Mouse (Mus musculus) G1E-ER4 (cell line): Measurements from ENCODE around the gene Piezo1. TPM values are rescaled to one million over a fixed set of nuclear protein-coding genes. Genes with fewer than 3 reads are reported as not detected.

Experiments
- GATA1 ChIP-seq: IDR thresholded peaks from one replicate; pipeline ENCODE4 v1.8.0; 2012; ENCODE audit warnings: low read length, inconsistent platforms
- polyA plus RNA-seq: library from polyadenylated mRNA; stranded (reverse); fragments of >175 nt; gene quantifications from 2 replicates; pipeline ENCODE4 v1.2.3, GENCODE M21; 2012

Gene Piezo1
- polyA plus RNA-seq, 1 experiment = 69.8 TPM

DNA sequence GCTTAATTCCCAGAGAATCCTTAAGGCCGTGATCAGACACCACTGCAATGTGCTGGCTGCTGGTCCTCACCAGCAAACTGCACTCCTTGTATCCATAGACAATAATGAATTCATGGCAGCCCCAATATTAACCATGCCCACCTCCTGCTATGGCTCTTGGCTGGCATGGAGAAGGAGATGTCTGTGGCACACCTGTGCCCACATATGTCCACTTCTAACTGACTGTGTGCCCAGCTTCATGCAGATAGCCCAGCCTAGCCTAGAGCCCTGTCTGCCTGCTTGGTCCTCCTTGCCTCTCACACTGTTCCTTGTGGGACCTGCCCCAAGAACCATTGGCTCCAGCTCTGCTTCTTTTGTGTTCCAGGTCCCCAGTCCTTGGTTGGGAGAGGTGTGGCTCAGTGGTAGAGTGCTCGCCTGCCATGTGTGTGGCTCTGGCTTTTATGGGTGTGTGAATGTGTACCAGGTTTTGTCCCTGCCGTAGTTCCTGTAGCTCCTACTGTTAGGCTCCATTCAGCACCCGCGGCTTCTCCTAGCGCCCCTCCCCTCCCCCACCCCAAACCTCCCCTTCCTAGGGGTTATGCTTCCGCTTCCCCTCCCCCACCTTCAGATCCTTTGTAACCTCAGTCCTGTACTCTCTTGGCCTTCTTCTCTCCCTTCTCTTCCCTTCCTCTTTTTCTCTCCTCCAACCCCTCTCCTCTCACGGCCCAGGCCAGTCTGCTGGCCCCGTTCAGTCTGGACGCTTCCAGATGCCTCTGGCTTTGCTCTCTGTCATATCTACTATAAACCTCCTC, 6.3 kb upstream of the Piezo1 start:
- no peak for TF ChIP-seq GATA1

DNA sequence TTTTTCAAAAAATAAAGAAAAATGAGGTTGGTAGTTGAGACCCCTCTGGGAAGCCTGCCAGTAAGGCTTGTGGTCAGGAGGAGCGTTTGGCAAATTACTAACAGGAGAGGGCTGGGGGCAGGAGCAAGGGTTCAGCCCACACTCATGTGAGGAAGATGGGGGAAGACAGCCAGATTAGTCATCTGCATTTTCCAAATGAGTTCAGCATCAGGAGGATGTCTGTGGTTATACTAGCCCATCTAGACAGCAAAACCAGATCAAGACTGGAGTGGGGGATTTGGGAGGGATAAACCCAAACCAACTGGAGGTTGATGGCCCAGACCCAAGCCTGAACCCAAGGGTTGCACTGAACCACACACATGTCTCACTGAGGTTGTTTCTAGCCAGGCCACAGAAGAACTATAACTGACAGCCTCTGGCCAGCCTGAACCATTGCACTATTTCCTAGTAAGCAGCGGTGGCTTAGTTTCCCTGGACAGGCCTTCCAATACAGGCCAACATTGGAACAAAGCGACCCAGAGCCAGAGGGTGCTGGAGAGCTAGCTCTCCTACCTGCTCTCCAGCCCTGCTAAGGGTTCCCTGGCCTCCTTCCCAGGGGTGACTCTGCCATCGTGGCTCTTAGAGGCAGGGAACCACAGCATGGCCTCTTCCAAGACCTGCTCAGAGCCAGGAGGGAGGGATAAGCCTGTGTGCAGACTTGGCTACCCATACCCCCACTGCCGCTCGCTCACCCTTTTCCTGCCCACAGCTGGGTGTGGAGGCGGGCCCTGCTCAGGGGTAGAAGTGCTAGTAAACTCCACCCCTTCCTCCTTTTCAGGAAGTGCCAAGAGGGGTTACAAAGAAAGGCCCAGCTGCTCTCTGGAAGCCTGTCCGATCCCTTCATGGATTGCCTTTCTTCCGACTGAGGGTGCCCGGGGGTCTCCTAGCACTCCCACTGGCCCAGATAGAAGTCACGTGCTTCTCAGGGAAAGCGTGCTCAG, 5.2 kb upstream of the Piezo1 start:
- TF ChIP-seq GATA1 = no peak

- TF ChIP-seq GATA1 = no peak
Measured at GRCm38 (mm10) chr8:122554786-122555185, 3.7 kb upstream of the Piezo1 start.

- TF ChIP-seq GATA1 = no peak
Measured at GRCm38 (mm10) chr8:122550995-122551264, 199 bp downstream of the Piezo1 start.

DNA sequence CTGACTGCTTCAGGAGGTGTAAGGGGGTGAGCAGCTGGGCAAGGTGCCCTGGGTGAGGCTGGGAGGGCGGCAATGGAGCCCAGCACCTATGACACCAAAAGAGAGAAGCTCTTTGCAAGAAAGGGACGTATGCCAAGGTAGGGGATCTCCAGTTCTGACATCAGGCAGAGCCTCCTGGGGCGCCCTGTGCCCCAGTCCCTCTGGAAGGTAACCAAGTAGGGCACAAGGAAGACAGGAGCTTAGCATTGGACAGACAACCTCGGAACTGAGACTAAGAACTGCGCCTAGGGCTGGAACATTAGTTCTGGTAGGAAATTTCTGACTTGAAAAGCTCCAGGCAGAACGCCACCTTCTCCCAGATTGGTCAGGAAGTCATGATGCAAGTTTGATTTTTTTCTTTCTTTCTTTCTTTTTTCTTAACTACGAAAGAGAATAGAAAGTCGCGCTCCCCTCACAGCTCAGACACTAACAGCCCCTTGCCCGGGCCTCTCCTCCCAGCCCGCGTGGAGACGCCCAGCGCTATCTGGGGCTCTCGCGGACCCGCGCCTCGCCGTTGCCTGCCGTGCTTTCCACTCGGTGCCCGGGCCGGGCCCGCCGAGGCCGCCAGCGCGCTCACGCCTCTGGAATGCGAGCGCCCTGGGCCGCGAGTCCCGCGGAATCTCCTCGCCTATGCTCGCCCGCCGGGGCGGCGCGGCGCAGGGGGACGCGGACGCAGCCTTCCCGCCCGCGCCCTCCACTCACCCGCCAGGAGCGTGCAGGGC, 715 bp downstream of the Piezo1 start:
- TF ChIP-seq GATA1 = no peak

DNA sequence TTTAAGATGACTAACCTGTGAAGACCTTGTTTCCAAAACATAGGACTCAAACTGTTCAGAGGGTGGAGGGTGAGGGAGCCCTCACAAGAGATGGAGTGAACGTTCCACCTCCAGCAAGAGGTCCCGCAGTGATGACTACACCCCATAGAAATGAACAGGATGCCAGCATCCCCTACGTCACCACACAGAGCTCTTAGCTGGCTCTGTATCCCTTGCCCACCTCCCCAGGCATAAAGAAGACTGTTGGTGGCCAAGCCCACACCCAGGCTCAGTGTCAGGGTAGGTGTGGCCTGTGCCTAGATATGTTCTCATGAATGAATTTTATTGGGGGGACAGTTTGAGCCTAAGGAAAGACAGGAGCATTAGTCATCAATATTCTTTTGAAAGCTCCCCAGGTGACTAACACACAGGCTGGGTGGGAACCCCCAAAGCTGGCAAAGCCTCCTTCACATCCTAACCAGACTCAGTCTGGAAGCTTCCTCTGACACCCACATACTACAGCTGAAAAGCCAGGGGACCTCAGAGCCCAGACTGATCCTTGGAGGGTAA, 2.2 kb downstream of the Piezo1 start:
- no peak for TF ChIP-seq GATA1

DNA sequence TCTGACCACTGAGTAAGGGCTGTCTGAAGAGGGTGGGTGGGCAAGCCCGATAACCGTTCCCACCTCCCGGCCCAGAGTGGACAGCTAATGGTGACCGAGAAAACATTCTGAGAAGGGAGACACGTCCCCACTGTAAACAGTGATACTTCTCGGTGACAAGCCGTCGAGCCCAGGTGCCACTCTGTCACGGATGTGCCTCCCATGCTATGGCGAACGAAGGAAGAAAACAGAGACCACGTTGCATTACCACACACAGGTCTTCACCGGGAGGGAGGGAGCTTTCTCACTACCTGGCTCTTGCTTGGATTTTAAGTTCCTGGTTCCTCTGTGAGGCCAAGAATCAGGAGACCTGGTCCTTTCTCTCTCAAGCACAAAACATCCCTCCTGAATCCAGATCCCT, 2.8 kb downstream of the Piezo1 start:
- no peak for TF ChIP-seq GATA1

DNA sequence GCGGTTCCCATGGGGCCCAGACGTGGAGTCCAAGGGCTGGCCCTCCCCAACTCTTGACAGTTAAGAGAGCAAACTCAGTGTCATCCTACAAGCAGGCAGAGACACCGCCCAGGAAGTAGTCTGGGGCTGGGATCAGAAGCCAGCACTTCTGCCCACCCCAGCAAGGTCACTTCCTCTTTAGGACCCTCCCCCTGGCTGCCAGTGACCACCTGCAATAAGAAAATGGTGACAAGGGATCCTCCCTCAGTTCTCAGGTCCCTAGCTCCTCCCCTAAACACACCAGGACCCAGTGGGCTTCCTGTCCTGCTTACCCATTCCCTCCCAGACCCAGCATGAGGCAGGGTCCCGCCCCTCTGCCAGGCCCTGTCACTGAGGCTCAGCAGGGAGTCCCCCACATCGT, 3.3 kb downstream of the Piezo1 start:
- TF ChIP-seq GATA1 = no peak

- TF ChIP-seq GATA1 = no peak
Measured at GRCm38 (mm10) chr8:122546811-122547453, 4.2 kb downstream of the Piezo1 start.

DNA sequence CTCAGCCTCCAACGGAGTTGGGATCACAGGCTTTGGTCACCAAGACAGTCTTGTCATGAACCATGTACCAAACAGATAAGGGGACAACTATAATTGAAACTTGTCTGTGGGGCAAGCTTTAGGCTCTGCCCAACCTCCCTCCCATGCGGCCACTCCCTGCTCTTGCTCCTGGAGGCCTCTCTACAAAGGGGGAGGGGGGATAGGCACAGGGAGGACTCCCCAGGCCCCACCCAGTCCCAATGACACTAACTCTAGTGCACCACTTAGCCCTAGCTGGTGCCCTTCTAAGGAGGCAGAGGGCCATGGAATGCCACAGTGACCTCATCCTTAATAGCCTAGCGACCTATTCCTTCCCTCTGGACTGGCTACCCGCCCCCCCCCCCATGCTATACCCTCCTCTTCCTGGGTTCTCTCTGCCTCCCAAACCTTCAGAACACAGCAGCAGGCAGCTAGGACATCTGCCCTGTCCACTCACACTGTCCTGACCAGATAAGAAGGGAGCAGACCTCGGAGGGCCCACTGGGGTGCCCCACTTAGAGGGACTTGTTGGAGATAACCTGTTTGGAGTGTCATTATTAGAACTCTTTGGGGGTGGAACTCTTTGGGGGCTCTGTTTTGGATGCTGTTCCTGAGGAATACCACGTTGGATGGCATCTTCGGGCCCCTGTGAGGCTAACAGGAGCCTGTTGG, 4.9 kb downstream of the Piezo1 start:
- no peak for TF ChIP-seq GATA1

DNA sequence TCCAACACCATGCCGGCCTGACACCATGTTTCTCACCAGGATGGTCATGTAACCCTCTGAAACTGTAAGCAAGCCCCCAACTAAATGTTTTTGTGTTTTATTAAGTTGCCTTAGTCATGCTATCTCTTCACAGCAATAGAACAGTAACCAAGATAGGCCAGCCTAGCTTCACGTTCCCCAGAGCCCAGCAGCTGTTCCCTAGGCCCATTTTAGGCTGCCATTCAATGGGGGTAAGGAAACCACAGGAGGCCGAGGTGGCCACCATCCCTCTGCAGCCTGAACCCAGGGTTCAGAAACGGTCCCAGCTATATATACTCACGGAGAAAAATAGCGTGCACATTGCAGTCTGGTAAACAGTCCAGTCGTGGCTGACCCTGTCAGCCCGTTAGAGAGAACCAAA, 7.0 kb downstream of the Piezo1 start:
- no peak for TF ChIP-seq GATA1

DNA sequence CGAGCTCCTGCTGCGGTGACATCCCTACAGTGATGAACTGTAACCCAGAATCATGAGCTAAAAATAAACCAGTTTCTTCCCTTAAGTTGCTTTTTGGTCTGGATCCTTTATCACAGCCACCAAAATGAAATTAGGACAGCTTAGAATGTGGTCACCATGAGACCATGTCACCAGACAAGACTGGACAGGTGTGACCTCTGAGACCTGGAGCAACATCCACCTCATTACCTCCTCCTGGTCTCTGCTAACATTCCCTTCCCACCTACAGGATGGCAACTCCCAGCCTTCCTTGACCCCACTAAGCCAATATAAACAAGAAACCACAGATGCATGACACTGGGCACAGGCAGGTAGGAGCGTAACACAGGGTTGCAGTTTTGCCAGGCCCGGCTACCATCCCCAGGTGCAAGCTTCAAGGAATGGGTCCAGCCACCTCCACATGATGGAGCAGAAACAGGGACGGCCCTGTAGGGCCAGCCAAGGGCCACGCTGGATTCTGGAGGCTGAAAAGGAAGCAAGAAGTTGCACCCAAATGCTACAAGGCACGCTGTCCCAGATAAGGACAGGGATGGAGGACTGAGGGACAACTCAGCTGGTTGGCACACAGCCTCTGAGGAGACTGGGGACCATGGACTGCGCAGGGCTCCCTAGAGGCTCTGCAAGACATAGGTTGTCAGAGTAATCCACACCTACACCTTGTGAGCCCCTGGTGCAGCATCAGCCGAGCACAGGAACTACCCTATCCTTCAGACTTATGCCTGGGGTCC, 12.6 kb downstream of the Piezo1 start:
- no peak for TF ChIP-seq GATA1

DNA sequence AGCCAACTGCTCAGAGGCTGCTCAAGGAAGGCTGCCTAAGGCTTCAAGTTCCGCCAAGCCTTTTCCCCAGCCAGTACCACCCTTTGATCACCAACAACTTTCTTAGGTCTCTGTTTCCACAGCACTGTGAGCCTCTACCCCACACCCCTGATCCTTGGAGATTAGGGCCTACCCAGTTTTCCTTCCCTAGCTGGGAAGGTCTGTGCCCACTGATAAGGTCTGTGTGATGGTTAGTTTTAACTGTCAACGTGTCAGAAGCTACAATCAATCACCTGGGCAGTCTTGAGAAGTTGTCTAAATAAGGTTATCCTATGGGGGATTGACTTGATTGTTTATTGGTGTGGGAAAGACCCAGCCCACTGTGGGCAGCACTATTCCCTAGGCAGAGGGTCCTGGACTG, 13.3 kb downstream of the Piezo1 start:
- peak; percentile 89 for TF ChIP-seq GATA1

DNA sequence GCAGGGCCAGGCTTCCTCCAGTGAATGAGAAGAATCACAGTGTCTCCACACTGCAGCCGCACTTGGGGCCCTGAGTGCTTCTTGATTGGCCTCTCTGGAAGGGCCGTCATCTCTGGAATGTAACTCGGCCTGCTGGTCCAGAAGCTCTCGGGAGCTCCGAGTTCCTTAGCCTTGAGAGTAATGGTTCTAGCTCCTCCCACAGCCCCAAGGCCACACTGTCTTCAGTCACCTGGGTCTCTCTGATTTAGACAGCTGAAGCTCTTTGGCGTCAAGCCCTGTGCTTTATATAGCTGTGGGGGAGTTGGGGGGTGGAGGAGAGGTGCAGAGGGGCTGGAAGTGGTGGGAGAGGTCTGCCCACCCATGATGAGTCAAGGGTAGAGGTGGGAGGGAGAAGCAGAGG, 14.1 kb downstream of the Piezo1 start:
- no peak for TF ChIP-seq GATA1

GRCm38 (mm10) chr8:122531312-122531711, 19.8 kb downstream of the Piezo1 start:
- TF ChIP-seq GATA1 = no peak
